Mouse (Mus musculus): ENCODE data around the gene Sync. TPM values are rescaled to one million over a fixed set of nuclear protein-coding genes. Genes with fewer than 3 reads are reported as not detected.

Sync gene
- polyA plus RNA-seq, 1 experiment = not detected

DNA sequence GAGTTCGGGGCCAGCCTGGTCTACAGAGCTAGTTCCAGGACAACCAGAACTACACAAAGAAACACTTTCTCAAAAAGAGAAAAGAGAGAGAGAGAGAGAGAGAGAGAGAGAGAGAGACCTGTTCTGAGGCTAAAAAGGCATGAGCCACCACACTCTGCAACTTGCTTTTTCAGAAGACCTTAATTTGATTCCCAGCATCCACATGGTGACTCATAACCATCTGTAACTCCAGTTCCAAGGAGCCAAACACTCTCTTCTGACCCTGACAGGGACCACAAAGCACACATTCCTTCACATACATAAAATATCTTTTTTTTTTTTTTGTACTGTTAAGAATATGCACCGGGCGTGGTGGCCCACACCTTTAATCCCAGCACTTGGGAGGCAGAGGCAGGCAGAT, 32.8 kb upstream of the Sync start:
- H3K4me3 ChIP-seq (replicated peaks; ENCODE audit: control insufficient read depth, low read depth, low read length) = no peak overlapping the region
- WGBS = 84% methylated on average over 3 of the region's 3 CpGs
- TF ChIP-seq CTCF (IDR thresholded peaks at IDR 0.05; ENCODE audit: control insufficient read depth, insufficient read depth, low read length) = no peak
- TF ChIP-seq POLR2A (IDR thresholded peaks at IDR 0.05; ENCODE audit: borderline replicate concordance, control insufficient read depth, low read depth, low read length) = no peak
- no peaks in the 10 kb centered on the region; the same call in 1 of the 2 replicates for H3K4me1 ChIP-seq (ENCODE audit: control insufficient read depth, insufficient read depth, low read length)
- H3K27ac ChIP-seq (ENCODE audit: control insufficient read depth, insufficient read depth, low read depth, low read length, poor library complexity) = no peak overlapping the region

- no peak overlapping the region for H3K27ac ChIP-seq (ENCODE audit: control insufficient read depth, insufficient read depth, low read depth, low read length, poor library complexity)
- no peak overlapping the region for H3K4me3 ChIP-seq (replicated peaks; ENCODE audit: control insufficient read depth, low read depth, low read length)
- no peaks in the 10 kb centered on the region; the same call in 1 of the 2 replicates for H3K4me1 ChIP-seq (ENCODE audit: control insufficient read depth, insufficient read depth, low read length)
- TF ChIP-seq POLR2A (IDR thresholded peaks at IDR 0.05; ENCODE audit: borderline replicate concordance, control insufficient read depth, low read depth, low read length) = no peak
- TF ChIP-seq CTCF (IDR thresholded peaks at IDR 0.05; ENCODE audit: control insufficient read depth, insufficient read depth, low read length) = no peak
- 28% methylated on average over 8 of the region's 8 CpGs for WGBS
These were observed 30.7 kb upstream of the Sync start for GRCm38 (mm10) chr4:129256450-129257380.

DNA sequence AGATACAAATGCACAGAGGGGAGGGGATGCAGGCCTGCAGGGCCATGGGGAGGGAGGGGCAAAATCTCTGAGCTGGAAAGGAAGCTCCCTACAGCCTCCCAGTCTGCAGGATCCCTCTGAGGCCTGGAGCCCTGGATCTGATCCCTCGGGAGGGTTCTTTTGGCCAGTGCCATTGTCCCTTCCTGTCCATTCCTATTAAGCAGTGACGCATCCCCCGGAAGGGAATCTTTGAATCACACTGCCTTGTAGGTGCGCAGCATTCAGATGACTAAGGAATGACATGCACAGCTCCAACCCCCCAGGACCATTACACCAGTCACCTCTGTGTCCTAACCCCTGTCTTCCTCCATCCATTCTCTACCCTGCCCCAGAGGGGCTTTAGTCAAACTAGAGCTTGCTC, 28.3 kb upstream of the Sync start:
- Histone ChIP-seq H3K27ac (ENCODE audit: control insufficient read depth, insufficient read depth, low read depth, low read length, poor library complexity) (no peak overlapping the region), H3K4me3 (replicated peaks; ENCODE audit: control insufficient read depth, low read depth, low read length) (no peak overlapping the region), H3K4me1 (ENCODE audit: control insufficient read depth, insufficient read depth, low read length) (peaks cover 1% of the 10 kb centered on the region; the same call in 1 of the 2 replicates)
- TF ChIP-seq CTCF (IDR thresholded peaks at IDR 0.05; ENCODE audit: control insufficient read depth, insufficient read depth, low read length) (no peak), POLR2A (IDR thresholded peaks at IDR 0.05; ENCODE audit: borderline replicate concordance, control insufficient read depth, low read depth, low read length) (no peak)
- WGBS = 86% methylated on average over 4 of the region's 4 CpGs

GRCm38 (mm10) chr4:129260678-129261077, 26.7 kb upstream of the Sync start:
- Histone ChIP-seq H3K4me1 (ENCODE audit: control insufficient read depth, insufficient read depth, low read length) (peaks cover 1% of the 10 kb centered on the region; the same call in 1 of the 2 replicates), H3K27ac (ENCODE audit: control insufficient read depth, insufficient read depth, low read depth, low read length, poor library complexity) (no peak overlapping the region), H3K4me3 (replicated peaks; ENCODE audit: control insufficient read depth, low read depth, low read length) (no peak overlapping the region)
- 48% methylated on average over 6 of the region's 6 CpGs for WGBS
- TF ChIP-seq POLR2A (IDR thresholded peaks at IDR 0.05; ENCODE audit: borderline replicate concordance, control insufficient read depth, low read depth, low read length) (no peak), CTCF (IDR thresholded peaks at IDR 0.05; ENCODE audit: control insufficient read depth, insufficient read depth, low read length) (no peak)

DNA sequence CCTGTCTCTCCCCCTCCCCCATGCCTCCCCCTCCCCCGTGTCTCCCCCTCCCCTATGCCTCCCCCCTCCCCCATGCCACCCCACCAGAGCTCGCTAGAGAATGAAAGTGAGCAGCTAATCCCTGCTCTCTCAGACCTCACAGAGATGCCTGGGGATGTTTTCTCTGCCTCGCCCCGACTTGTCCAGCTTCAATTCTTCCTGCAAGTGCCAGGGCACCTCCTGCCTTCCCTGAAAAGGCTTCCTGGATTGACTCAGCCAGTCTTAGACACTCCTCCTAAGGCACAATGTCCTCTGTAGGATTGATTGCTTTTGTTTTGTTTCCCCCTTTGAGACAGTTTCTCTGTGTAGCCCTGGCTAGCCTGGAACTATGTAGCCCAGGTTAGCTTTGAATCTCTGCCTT, 26.2 kb upstream of the Sync start, which contains the start of gene C77080:
C77080 (minus strand) TSS at position 209 of the 400 bp plus-strand sequence.
- 33% methylated on average over 2 of the region's 4 CpGs for WGBS
- Histone ChIP-seq H3K4me1 (ENCODE audit: control insufficient read depth, insufficient read depth, low read length) (peaks cover 1% of the 10 kb centered on the region; the same call in 1 of the 2 replicates), H3K4me3 (replicated peaks; ENCODE audit: control insufficient read depth, low read depth, low read length) (no peak within 1 kb of the TSS), H3K27ac (ENCODE audit: control insufficient read depth, insufficient read depth, low read depth, low read length, poor library complexity) (no peak within 1 kb of the TSS)
- TF ChIP-seq POLR2A (IDR thresholded peaks at IDR 0.05; ENCODE audit: borderline replicate concordance, control insufficient read depth, low read depth, low read length) (no peak), CTCF (IDR thresholded peaks at IDR 0.05; ENCODE audit: control insufficient read depth, insufficient read depth, low read length) (no peak)

- Histone ChIP-seq H3K4me1 (ENCODE audit: control insufficient read depth, insufficient read depth, low read length) (peaks cover 1% of the 10 kb centered on the region; the same call in 1 of the 2 replicates), H3K27ac (ENCODE audit: control insufficient read depth, insufficient read depth, low read depth, low read length, poor library complexity) (no peak overlapping the region), H3K4me3 (replicated peaks; ENCODE audit: control insufficient read depth, low read depth, low read length) (no peak overlapping the region)
- no peak for TF ChIP-seq POLR2A (IDR thresholded peaks at IDR 0.05; ENCODE audit: borderline replicate concordance, control insufficient read depth, low read depth, low read length)
- TF ChIP-seq CTCF (IDR thresholded peaks at IDR 0.05; ENCODE audit: control insufficient read depth, insufficient read depth, low read length) = no peak
- 9% methylated on average over 19 of the region's 19 CpGs for WGBS
These were observed 24.0 kb upstream of the Sync start for GRCm38 (mm10) chr4:129263225-129264021.

DNA sequence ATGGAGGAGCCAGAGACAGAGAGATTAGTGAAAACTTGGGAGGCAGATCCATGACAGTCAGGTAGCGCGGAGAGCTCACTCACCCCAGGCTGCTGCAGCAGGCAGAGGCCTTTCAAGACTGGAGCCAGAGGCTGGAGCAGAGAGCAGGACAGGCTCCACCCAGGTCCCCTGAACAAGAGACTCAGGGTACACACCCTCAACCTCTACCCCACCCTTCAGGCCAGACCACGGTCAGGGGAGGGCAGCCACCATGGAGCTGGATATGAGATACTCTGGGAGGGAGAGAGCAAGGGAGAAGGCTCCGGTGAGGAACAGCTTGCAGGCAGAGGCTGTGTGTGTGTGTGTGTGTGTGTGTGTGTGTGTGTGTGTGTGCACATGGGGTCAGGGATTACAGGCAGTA, 21.2 kb upstream of the Sync start:
- WGBS = 83% methylated on average over 4 of the region's 4 CpGs
- peaks cover 1% of the 10 kb centered on the region; the same call in 1 of the 2 replicates for H3K4me1 ChIP-seq (ENCODE audit: control insufficient read depth, insufficient read depth, low read length)
- TF ChIP-seq POLR2A (IDR thresholded peaks at IDR 0.05; ENCODE audit: borderline replicate concordance, control insufficient read depth, low read depth, low read length) (no peak), CTCF (IDR thresholded peaks at IDR 0.05; ENCODE audit: control insufficient read depth, insufficient read depth, low read length) (no peak)
- H3K27ac ChIP-seq (ENCODE audit: control insufficient read depth, insufficient read depth, low read depth, low read length, poor library complexity) = no peak overlapping the region
- H3K4me3 ChIP-seq (replicated peaks; ENCODE audit: control insufficient read depth, low read depth, low read length) = no peak overlapping the region

GRCm38 (mm10) chr4:129266821-129267220, 20.6 kb upstream of the Sync start:
- 91% methylated on average over 5 of the region's 5 CpGs for WGBS
- TF ChIP-seq CTCF (IDR thresholded peaks at IDR 0.05; ENCODE audit: control insufficient read depth, insufficient read depth, low read length) (no peak), POLR2A (IDR thresholded peaks at IDR 0.05; ENCODE audit: borderline replicate concordance, control insufficient read depth, low read depth, low read length) (no peak)
- peaks cover 1% of the 10 kb centered on the region; the same call in 1 of the 2 replicates for H3K4me1 ChIP-seq (ENCODE audit: control insufficient read depth, insufficient read depth, low read length)
- H3K27ac ChIP-seq (ENCODE audit: control insufficient read depth, insufficient read depth, low read depth, low read length, poor library complexity) = no peak overlapping the region
- no peak overlapping the region for H3K4me3 ChIP-seq (replicated peaks; ENCODE audit: control insufficient read depth, low read depth, low read length)
